In genomic region chr3:151298325-151298724, GRCm38 (mm10) we compare ENCODE assay signal across 12 mouse cellular contexts.
DNase-seq lines count a peak whose midpoint lies in the region; ATAC-seq and TF ChIP-seq lines count a peak whose summit lies in the region.
"Had no signal": no experiment of that assay in that cellular context is flagged by ENCODE, and none has a peak within 500 bp of the region (broad histone marks: within the 10 kb centered on the region; RNA-seq: fewer than 3 reads in every experiment).

No protein-coding gene starts in this region.

- intact Hi-C loops in gastrocnemius, postnatal 36 days (cut with DNase I): no loop called here

- TF ChIP-seq CTCF in C2C12 (IDR thresholded peaks at IDR 0.05; ENCODE audit: control insufficient read depth, insufficient read depth, insufficient read length): no peak

- no peak overlapping the region for H3K4me3 ChIP-seq in C2C12 (ENCODE audit: insufficient read depth, poor library complexity, severe bottlenecking)
- H3K4me3 ChIP-seq: forebrain, embryonic 10.5 days had no signal

- H3K79me3 ChIP-seq in C2C12 (ENCODE audit: low read depth): no peaks in the 10 kb centered on the region

- no peaks in the 10 kb centered on the region for H3K36me3 ChIP-seq in C2C12 (ENCODE audit: control insufficient read depth, insufficient read depth)
- H3K36me3 ChIP-seq: forebrain, embryonic 10.5 days had no signal

- no peaks in the 10 kb centered on the region for H3K79me2 ChIP-seq in C2C12 (ENCODE audit: control insufficient read depth, insufficient read depth)

- no peaks in the 10 kb centered on the region for H3K27me3 ChIP-seq in C2C12 (ENCODE audit: control insufficient read depth, insufficient read depth, insufficient read length)

- peak; percentile 56; the same call in 1 of the 2 replicates for ATAC-seq in cerebellum, adult (ENCODE audit: insufficient number of reproducible peaks, low FRiP score, low TSS enrichment)

- H3ac ChIP-seq in C2C12 (ENCODE audit: control insufficient read depth, insufficient read length, low read depth): no peak overlapping the region

- no peak for DNase-seq in cerebellum, adult 11 months
- peak; percentile 21 to 55 for DNase-seq in cerebellum, postnatal 25 days
- DNase-seq in kidney, postnatal 10 days: peak; percentile 46
- DNase-seq in testis, postnatal 10 days (ENCODE audit: low spot score): no peak
- no peak for DNase-seq in gastrocnemius, postnatal 36 days
- DNase-seq in urinary bladder, postnatal 10 days (ENCODE audit: low spot score): no peak
- DNase-seq: B cell, adult 2 months; right cerebral cortex, postnatal 4 days; thymus, postnatal 25 days had no signal

TF ChIP-seq in C2C12, 6 proteins besides CTCF, POLR2A, EP300 and RAD21:
- TF ChIP-seq MAX (IDR thresholded peaks at IDR 0.05) (no peak), MYOG (IDR thresholded peaks at IDR 0.05; ENCODE audit: control insufficient read depth, extremely low read depth, insufficient read length) (no peak), CEBPB (IDR thresholded peaks at IDR 0.05; ENCODE audit: low read depth) (no peak), FOSL1 (IDR thresholded peaks at IDR 0.05; ENCODE audit: insufficient read depth, low read length, poor library complexity, severe bottlenecking) (peak; percentile 77), USF1 (IDR thresholded peaks at IDR 0.05; ENCODE audit: low read depth) (no peak), MYOD1 (IDR thresholded peaks at IDR 0.05; ENCODE audit: control insufficient read depth, insufficient read length, low read depth) (peak; percentile 25)
TF ChIP-seq in C2C12: peak in this region for 2.

Comparison
In these comparisons a context has a peak if more than half of its experiments do, and no peak if none do; other contexts are left out.
1. DNase-seq: peak in cerebellum, postnatal 25 days (2 of 2) and kidney, postnatal 10 days (single experiment); none in cerebellum, adult 11 months (single experiment), testis, postnatal 10 days (single experiment), gastrocnemius, postnatal 36 days (0 of 2) and urinary bladder, postnatal 10 days (single experiment).